Mouse (Mus musculus): ENCODE results near the gene Ppp4c.
A peak's percentile ranks its signal among the peaks of the same experiment; 100 is the strongest.

Gene Ppp4c

GRCm38 (mm10) chr7:126791851-126792720, at the start of gene Ppp4c:
Gene Ppp4c (minus strand): TSS chr7:126792496.
- peak; percentile 97 to 98 for DNase-seq (ENCODE audit: inconsistent age in 2 of 2, low spot score in 1 of 2)

GRCm38 (mm10) chr7:126833294-126833693, 41.0 kb upstream of the Ppp4c start:
- DNase-seq (ENCODE audit: inconsistent age in 2 of 2, low spot score in 1 of 2), result no peak

- DNase-seq (ENCODE audit: inconsistent age in 2 of 2, low spot score in 1 of 2), result peak; percentile 81 to 92
Observed at GRCm38 (mm10) chr7:126832036-126832598, 39.8 kb upstream of the Ppp4c start.

- DNase-seq (ENCODE audit: inconsistent age in 2 of 2, low spot score in 1 of 2), result no peak
Observed at GRCm38 (mm10) chr7:126831539-126831938, 39.2 kb upstream of the Ppp4c start, which contains the start of gene 4930451I11Rik. Gene 4930451I11Rik (minus strand): TSS chr7:126831639.

- DNase-seq (ENCODE audit: inconsistent age in 2 of 2, low spot score in 1 of 2), result no peak
Observed at GRCm38 (mm10) chr7:126825952-126826351, 33.7 kb upstream of the Ppp4c start.

GRCm38 (mm10) chr7:126825403-126825802, 33.1 kb upstream of the Ppp4c start:
- DNase-seq (ENCODE audit: inconsistent age in 2 of 2, low spot score in 1 of 2), result peak in 1 of 2 experiments; percentile 66

- peak in 1 of 2 experiments; percentile 25 for DNase-seq (ENCODE audit: inconsistent age in 2 of 2, low spot score in 1 of 2)
Observed at GRCm38 (mm10) chr7:126823940-126824339, 31.6 kb upstream of the Ppp4c start.

- peak; percentile 36 to 67 for DNase-seq (ENCODE audit: inconsistent age in 2 of 2, low spot score in 1 of 2)
Observed at GRCm38 (mm10) chr7:126823202-126823711, 31.0 kb upstream of the Ppp4c start.

- peak; percentile 65 to 73 for DNase-seq (ENCODE audit: inconsistent age in 2 of 2, low spot score in 1 of 2)
Observed at GRCm38 (mm10) chr7:126822741-126823140, 30.4 kb upstream of the Ppp4c start.

- DNase-seq (ENCODE audit: inconsistent age in 2 of 2, low spot score in 1 of 2), result peak; percentile 87 to 96
Observed at GRCm38 (mm10) chr7:126821835-126822511, 29.7 kb upstream of the Ppp4c start.

GRCm38 (mm10) chr7:126818818-126819217, 26.5 kb upstream of the Ppp4c start:
- DNase-seq (ENCODE audit: inconsistent age in 2 of 2, low spot score in 1 of 2), result no peak

- no peak for DNase-seq (ENCODE audit: inconsistent age in 2 of 2, low spot score in 1 of 2)
Observed at GRCm38 (mm10) chr7:126817595-126817994, 25.3 kb upstream of the Ppp4c start.

GRCm38 (mm10) chr7:126816494-126816893, 24.2 kb upstream of the Ppp4c start:
- DNase-seq (ENCODE audit: inconsistent age in 2 of 2, low spot score in 1 of 2), result peak in 1 of 2 experiments; percentile 62

GRCm38 (mm10) chr7:126815726-126816222, 23.5 kb upstream of the Ppp4c start:
- DNase-seq (ENCODE audit: inconsistent age in 2 of 2, low spot score in 1 of 2), result peak in 1 of 2 experiments; percentile 67

- DNase-seq (ENCODE audit: inconsistent age in 2 of 2, low spot score in 1 of 2), result peak in 1 of 2 experiments; percentile 31
Observed at GRCm38 (mm10) chr7:126809723-126810369, 17.6 kb upstream of the Ppp4c start.

- peak; percentile 90 to 95 for DNase-seq (ENCODE audit: inconsistent age in 2 of 2, low spot score in 1 of 2)
Observed at GRCm38 (mm10) chr7:126808703-126809455, 16.6 kb upstream of the Ppp4c start.

GRCm38 (mm10) chr7:126807405-126807804, 15.1 kb upstream of the Ppp4c start:
- DNase-seq (ENCODE audit: inconsistent age in 2 of 2, low spot score in 1 of 2), result no peak

GRCm38 (mm10) chr7:126806956-126807355, 14.7 kb upstream of the Ppp4c start:
- no peak for DNase-seq (ENCODE audit: inconsistent age in 2 of 2, low spot score in 1 of 2)

- no peak for DNase-seq (ENCODE audit: inconsistent age in 2 of 2, low spot score in 1 of 2)
Observed at GRCm38 (mm10) chr7:126803751-126804150, 11.5 kb upstream of the Ppp4c start.

GRCm38 (mm10) chr7:126803181-126803580, 10.9 kb upstream of the Ppp4c start:
- DNase-seq (ENCODE audit: inconsistent age in 2 of 2, low spot score in 1 of 2), result peak; percentile 69 to 85

Data from adrenal gland, adult (tissue).